In the genomic region with DNA sequence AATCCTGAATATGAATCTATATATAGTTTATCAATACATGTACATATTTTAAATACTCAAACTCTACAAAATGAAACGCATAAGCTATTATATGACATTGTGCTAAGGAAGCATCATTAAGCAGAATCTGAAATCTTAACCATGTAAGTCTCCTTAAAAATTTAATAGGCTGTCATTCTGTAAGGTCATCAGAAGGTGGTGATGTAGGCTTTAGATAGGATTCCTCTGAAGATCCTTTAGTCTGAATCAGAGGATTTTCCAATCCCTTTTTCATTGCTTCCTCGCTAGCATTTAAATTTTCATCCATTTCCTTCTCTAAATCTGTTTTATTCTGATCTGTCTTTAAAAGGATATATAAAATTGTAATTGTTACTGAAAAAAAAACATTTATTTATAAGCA, we compare ENCODE assay signal across 19 mouse cellular contexts.
A peak's percentile ranks its signal among the peaks of the same experiment; 100 is the strongest.
DNase-seq lines count a peak whose midpoint lies in the region; ATAC-seq and TF ChIP-seq lines count a peak whose summit lies in the region.
"Had no signal": no experiment of that assay in that cellular context is flagged by ENCODE, and none has a peak within 500 bp of the region (broad histone marks: within the 10 kb centered on the region; RNA-seq: fewer than 3 reads in every experiment).

No protein-coding gene starts in this region.

- ATAC-seq in hindbrain, embryonic 14.5 days (ENCODE audit: low FRiP score), result no peak
- no peak for ATAC-seq in hindbrain, embryonic 12.5 days (ENCODE audit: low FRiP score)
- 0 out of 2 replicates have a peak, but pooled peaks have one; percentile 42 for ATAC-seq in midbrain, embryonic 15.5 days (replicated peaks)
- ATAC-seq in midbrain, embryonic 11.5 days (ENCODE audit: low FRiP score), result no peak
- ATAC-seq: intestine, postnatal 0 days; liver, postnatal 0 days had no signal

- H3K9ac ChIP-seq in hindbrain, embryonic 14.5 days, result no peak overlapping the region
- H3K9ac ChIP-seq in hindbrain, embryonic 12.5 days, result no peak overlapping the region
- no peak overlapping the region for H3K9ac ChIP-seq in midbrain, embryonic 15.5 days
- H3K9ac ChIP-seq in midbrain, embryonic 11.5 days (ENCODE audit: low read length), result no peak overlapping the region
- H3K9ac ChIP-seq: embryonic facial prominence, embryonic 15.5 days; heart, embryonic 13.5 days; liver, postnatal 0 days; midbrain, embryonic 12.5 days had no signal

- no peak overlapping the region for H3K4me2 ChIP-seq in hindbrain, embryonic 14.5 days (replicated peaks)
- no peak overlapping the region for H3K4me2 ChIP-seq in hindbrain, embryonic 12.5 days (replicated peaks)
- no peak overlapping the region for H3K4me2 ChIP-seq in midbrain, embryonic 15.5 days
- H3K4me2 ChIP-seq in midbrain, embryonic 11.5 days, result no peak overlapping the region
- H3K4me2 ChIP-seq: embryonic facial prominence, embryonic 15.5 days; heart, embryonic 13.5 days; liver, embryonic 11.5 days; midbrain, embryonic 12.5 days had no signal

- TF ChIP-seq CTCF in brain, embryonic 14.5 days (IDR thresholded peaks at IDR 0.05; ENCODE audit: borderline replicate concordance, extremely low read depth, insufficient read depth, insufficient read length), result no peak

- H3K9me3 ChIP-seq in hindbrain, embryonic 14.5 days (ENCODE audit: control insufficient read depth, low read length), result no peaks in the 10 kb centered on the region
- H3K9me3 ChIP-seq in hindbrain, embryonic 12.5 days (replicated peaks), result no peaks in the 10 kb centered on the region
- no peaks in the 10 kb centered on the region for H3K9me3 ChIP-seq in midbrain, embryonic 15.5 days
- H3K9me3 ChIP-seq in midbrain, embryonic 11.5 days (ENCODE audit: control insufficient read depth, low read length), result no peaks in the 10 kb centered on the region
- H3K9me3 ChIP-seq: embryonic facial prominence, embryonic 15.5 days; heart, embryonic 13.5 days; midbrain, embryonic 12.5 days had no signal

- no peaks in the 10 kb centered on the region for H3K36me3 ChIP-seq in hindbrain, embryonic 14.5 days (replicated peaks; ENCODE audit: control insufficient read depth, insufficient read depth)
- H3K36me3 ChIP-seq in hindbrain, embryonic 12.5 days, result no peaks in the 10 kb centered on the region
- no peaks in the 10 kb centered on the region for H3K36me3 ChIP-seq in midbrain, embryonic 15.5 days (replicated peaks)
- H3K36me3 ChIP-seq in midbrain, embryonic 11.5 days (ENCODE audit: control insufficient read depth, insufficient read depth, low read length), result no peaks in the 10 kb centered on the region
- H3K36me3 ChIP-seq: embryonic facial prominence, embryonic 15.5 days; heart, embryonic 13.5 days; midbrain, embryonic 12.5 days had no signal

- TF ChIP-seq POLR2A in brain, embryonic 14.5 days (IDR thresholded peaks at IDR 0.05; ENCODE audit: borderline replicate concordance, extremely low read depth, insufficient read depth, insufficient read length, poor library complexity, severe bottlenecking), result no peak

- DNase-seq in hindbrain, embryonic 14.5 days (ENCODE audit: low spot score), result peak; percentile 62
- DNase-seq in midbrain, embryonic 11.5 days (ENCODE audit: low spot score, missing footprints), result no peak
- DNase-seq in brain, embryonic 14.5 days (ENCODE audit: low read depth), result peak; percentile 75
- DNase-seq in telencephalon, adult 2 months (ENCODE audit: low read depth, low spot score), result peak; percentile 6
- DNase-seq in right cerebral cortex, adult 2 months (ENCODE audit: low spot score in 2 of 2), result no peak
- DNase-seq: adrenal gland, postnatal 14 days; cerebellum, adult 11 months; gastrocnemius, postnatal 36 days; heart, adult 2 months; heart, postnatal 36 days; liver, postnatal 0 days; lung, postnatal 10 days had no signal

- no peaks in the 10 kb centered on the region for H3K4me1 ChIP-seq in hindbrain, embryonic 14.5 days (replicated peaks; ENCODE audit: control insufficient read depth, insufficient read depth, low read length)
- H3K4me1 ChIP-seq in hindbrain, embryonic 12.5 days, result no peaks in the 10 kb centered on the region
- H3K4me1 ChIP-seq in midbrain, embryonic 15.5 days, result no peaks in the 10 kb centered on the region
- H3K4me1 ChIP-seq in midbrain, embryonic 11.5 days (ENCODE audit: control insufficient read depth, insufficient read depth, low read length), result no peaks in the 10 kb centered on the region
- H3K4me1 ChIP-seq: embryonic facial prominence, embryonic 15.5 days; heart, embryonic 13.5 days; midbrain, embryonic 12.5 days had no signal

- H3K4me3 ChIP-seq in hindbrain, embryonic 14.5 days (replicated peaks; ENCODE audit: low read length), result no peak overlapping the region
- no peak overlapping the region for H3K4me3 ChIP-seq in hindbrain, embryonic 12.5 days
- H3K4me3 ChIP-seq in midbrain, embryonic 15.5 days, result no peak overlapping the region
- no peak overlapping the region for H3K4me3 ChIP-seq in midbrain, embryonic 11.5 days (ENCODE audit: low read depth, low read length)
- H3K4me3 ChIP-seq: embryonic facial prominence, embryonic 15.5 days; heart, adult 2 months; heart, embryonic 13.5 days; midbrain, embryonic 12.5 days had no signal

- no peak overlapping the region for H3K27ac ChIP-seq in hindbrain, embryonic 14.5 days
- H3K27ac ChIP-seq in hindbrain, embryonic 12.5 days, result no peak overlapping the region
- H3K27ac ChIP-seq in midbrain, embryonic 15.5 days, result no peak overlapping the region
- no peak overlapping the region for H3K27ac ChIP-seq in midbrain, embryonic 11.5 days (ENCODE audit: low read depth, low read length)
- H3K27ac ChIP-seq: embryonic facial prominence, embryonic 15.5 days; heart, adult 2 months; heart, embryonic 13.5 days; midbrain, embryonic 12.5 days had no signal

- H3K27me3 ChIP-seq in hindbrain, embryonic 14.5 days (ENCODE audit: control insufficient read depth, insufficient read depth, low read length), result no peaks in the 10 kb centered on the region
- H3K27me3 ChIP-seq in hindbrain, embryonic 12.5 days, result no peaks in the 10 kb centered on the region
- no peaks in the 10 kb centered on the region for H3K27me3 ChIP-seq in midbrain, embryonic 15.5 days (replicated peaks)
- H3K27me3 ChIP-seq in midbrain, embryonic 11.5 days (ENCODE audit: control insufficient read depth, insufficient read depth, low read length), result no peaks in the 10 kb centered on the region
- H3K27me3 ChIP-seq: embryonic facial prominence, embryonic 15.5 days; heart, embryonic 13.5 days; midbrain, embryonic 12.5 days had no signal

- WGBS in hindbrain, embryonic 14.5 days, result 78% methylated on average over 2 of the region's 2 CpGs
- WGBS in hindbrain, embryonic 12.5 days, result 85% methylated on average over 2 of the region's 2 CpGs
- 74% methylated on average over 2 of the region's 2 CpGs for WGBS in midbrain, embryonic 15.5 days
- 76% methylated on average over 2 of the region's 2 CpGs for WGBS in midbrain, embryonic 11.5 days

Comparison
In these comparisons a context has a peak if more than half of its experiments do, and no peak if none do; other contexts are left out.
1. DNase-seq: peak in hindbrain, embryonic 14.5 days (single experiment), brain, embryonic 14.5 days (single experiment) and telencephalon, adult 2 months (single experiment); none in midbrain, embryonic 11.5 days (single experiment) and right cerebral cortex, adult 2 months (0 of 2).